Mouse (Mus musculus) neural tube, embryonic 14.5 days (tissue): Measurements from ENCODE around the gene Reep1. TPM values are rescaled to one million over a fixed set of nuclear protein-coding genes. Genes with fewer than 3 reads are reported as not detected.

Experiments
- ATAC-seq: fragments of 200-750 bp; cut with Nextera tagmentation; 2 replicates; pipeline ENCODE4 v1.8.0; 2017; ENCODE audit warnings: low read depth, mild to moderate bottlenecking, moderate TSS enrichment, moderate library complexity
- H3K27ac ChIP-seq: fragments of 300-500 bp; sonication (generic); 2 replicates; pipeline ENCODE4 v1.5.1; 2014; ENCODE audit warnings: low read depth, mild to moderate bottlenecking, control low read depth, low read length, moderate library complexity, mixed read lengths
- H3K27me3 ChIP-seq: fragments of 300-500 bp; sonication (generic); 2 replicates; pipeline ENCODE4 v1.6.1; 2014; ENCODE audit warnings: low read length; ENCODE audit not compliant: control insufficient read depth, insufficient read depth
- H3K36me3 ChIP-seq: fragments of 300-500 bp; sonication (generic); 2 replicates; pipeline ENCODE4 v1.6.1; 2014; ENCODE audit warnings: low read length, mixed read lengths; ENCODE audit not compliant: control insufficient read depth, insufficient read depth
- H3K4me1 ChIP-seq: fragments of 300-500 bp; sonication (generic); 2 replicates; pipeline ENCODE4 v1.6.1; 2014; ENCODE audit warnings: low read length; ENCODE audit not compliant: control insufficient read depth, insufficient read depth
- H3K4me2 ChIP-seq: fragments of 300-500 bp; sonication (generic); 2 replicates; pipeline ENCODE4 v1.6.1; 2014; ENCODE audit warnings: mild to moderate bottlenecking, low read depth, low read length, control low read depth
- H3K4me3 ChIP-seq: fragments of 300-500 bp; sonication (generic); 2 replicates; pipeline ENCODE4 v1.5.1; 2014; ENCODE audit warnings: low read depth, low read length, control low read depth, mixed read lengths
- H3K9ac ChIP-seq: fragments of 300-500 bp; sonication (generic); replicated peaks from 2 replicates; pipeline ENCODE4 v1.6.1; 2014; ENCODE audit warnings: low read depth, mild to moderate bottlenecking, control low read depth, low read length, mixed read lengths
- H3K9me3 ChIP-seq: fragments of 300-500 bp; sonication (generic); 2 replicates; pipeline ENCODE4 v1.6.1; 2016; ENCODE audit warnings: low read length; ENCODE audit not compliant: control insufficient read depth
- WGBS: fragments of 180-500 bp; shearing (Covaris S2); extraction: QIAGEN DNeasy Blood & Tissue Kit; methylation state at CpG from one replicate; pipeline ENCODE4 v1.1.7; 2014; 5-methylcytosine and 5-hydroxymethylcytosine counted together
- polyA plus RNA-seq: library from polyadenylated mRNA; unstranded; fragments of >200 nt; fragmentation: Nextera tagmentation; extraction: Ambion mirVana; gene quantifications from 2 replicates; pipeline ENCODE4 v1.2.1, GENCODE M21; 2014

Reep1 gene
- polyA plus RNA-seq, 1 experiment from 2014 or later: 332 TPM

- Histone ChIP-seq H3K9me3 (no peaks in the 10 kb centered on the region), H3K36me3 (peaks cover 33% of the 10 kb centered on the region), H3K27ac (no peak overlapping the region), H3K27me3 (no peaks in the 10 kb centered on the region), H3K4me2 (no peak overlapping the region), H3K4me1 (no peaks in the 10 kb centered on the region), H3K9ac (no peak overlapping the region), H3K4me3 (no peak overlapping the region)
- 89% methylated on average over 4 of the region's 4 CpGs for WGBS
- no peak for ATAC-seq
Measured at GRCm38 (mm10) chr6:71767761-71768160, 60.4 kb downstream of the Reep1 start.

GRCm38 (mm10) chr6:71769901-71770690, 62.7 kb downstream of the Reep1 start:
- WGBS: 75% methylated on average over 12 of the region's 12 CpGs
- H3K36me3 ChIP-seq: peaks cover 39% of the 10 kb centered on the region

GRCm38 (mm10) chr6:71770856-71771255, 63.5 kb downstream of the Reep1 start:
- H3K9ac ChIP-seq: no peak overlapping the region
- H3K9me3 ChIP-seq: no peaks in the 10 kb centered on the region
- WGBS: 98% methylated on average over 4 of the region's 4 CpGs
- H3K27me3 ChIP-seq: no peaks in the 10 kb centered on the region
- H3K4me3 ChIP-seq: no peak overlapping the region
- no peak overlapping the region for H3K27ac ChIP-seq
- H3K36me3 ChIP-seq: peaks cover 42% of the 10 kb centered on the region
- no peak for ATAC-seq
- H3K4me1 ChIP-seq: no peaks in the 10 kb centered on the region
- H3K4me2 ChIP-seq: no peak overlapping the region

More at GRCm38 (mm10) chr6:71769901-71770690, 62.7 kb downstream of the Reep1 start:
- no peaks in the 10 kb centered on the region for H3K9me3 ChIP-seq
- no peak for ATAC-seq
- H3K27ac ChIP-seq: no peak overlapping the region
- no peaks in the 10 kb centered on the region for H3K27me3 ChIP-seq
- no peak overlapping the region for H3K4me3 ChIP-seq
- no peak overlapping the region for H3K9ac ChIP-seq
- no peaks in the 10 kb centered on the region for H3K4me1 ChIP-seq
- no peak overlapping the region for H3K4me2 ChIP-seq

DNA sequence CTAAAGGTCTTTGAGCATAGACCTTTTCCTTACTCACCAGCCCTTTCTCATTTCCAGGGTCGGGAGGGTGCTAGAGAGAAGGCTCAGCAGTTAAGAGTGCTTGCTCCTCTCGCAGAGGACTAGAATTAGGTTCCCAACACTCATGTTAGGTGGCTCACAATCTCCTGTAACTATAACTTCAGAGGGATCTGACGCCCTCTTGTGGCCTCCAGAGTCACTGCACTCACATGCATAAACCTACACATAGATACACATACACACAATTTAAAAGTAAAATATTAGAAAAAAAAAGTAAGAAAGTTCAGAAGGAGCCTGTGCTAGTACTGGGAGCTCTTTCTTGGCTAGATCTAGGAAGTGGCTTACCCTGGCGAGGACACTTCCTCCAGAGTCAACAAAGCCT, 63.9 kb downstream of the Reep1 start:
- no peaks in the 10 kb centered on the region for H3K9me3 ChIP-seq
- 96% methylated on average over 4 of the region's 4 CpGs for WGBS
- H3K27me3 ChIP-seq: no peaks in the 10 kb centered on the region
- H3K27ac ChIP-seq: no peak overlapping the region
- H3K4me2 ChIP-seq: no peak overlapping the region
- H3K9ac ChIP-seq: no peak overlapping the region
- no peak overlapping the region for H3K4me3 ChIP-seq
- peaks cover 41% of the 10 kb centered on the region for H3K36me3 ChIP-seq
- no peaks in the 10 kb centered on the region for H3K4me1 ChIP-seq
- no peak for ATAC-seq

DNA sequence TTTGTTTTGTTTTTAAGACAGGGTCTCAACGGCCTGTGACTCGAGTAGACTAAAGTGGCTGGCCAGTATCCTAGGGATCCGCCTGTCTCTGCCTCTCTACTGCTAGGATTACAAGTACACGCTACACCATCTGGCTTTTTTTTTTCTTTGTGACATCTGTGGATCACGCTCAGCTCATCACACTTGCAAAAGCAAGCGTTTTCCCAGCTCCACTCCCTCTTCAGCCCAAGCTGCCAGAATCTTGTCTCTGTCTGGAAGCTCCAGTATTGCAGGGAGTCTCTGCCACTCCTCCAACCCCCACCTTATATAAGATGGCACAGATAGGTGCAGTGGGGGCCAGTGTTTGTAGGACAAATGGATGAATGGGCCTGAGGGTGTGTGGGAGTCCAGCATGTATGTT, 64.8 kb downstream of the Reep1 start:
- Histone ChIP-seq H3K27ac (no peak overlapping the region), H3K9ac (no peak overlapping the region), H3K4me2 (no peak overlapping the region), H3K36me3 (peaks cover 41% of the 10 kb centered on the region), H3K4me1 (no peaks in the 10 kb centered on the region), H3K9me3 (no peaks in the 10 kb centered on the region), H3K27me3 (no peaks in the 10 kb centered on the region), H3K4me3 (no peak overlapping the region)
- 76% methylated on average over 6 of the region's 6 CpGs for WGBS
- ATAC-seq: no peak

DNA sequence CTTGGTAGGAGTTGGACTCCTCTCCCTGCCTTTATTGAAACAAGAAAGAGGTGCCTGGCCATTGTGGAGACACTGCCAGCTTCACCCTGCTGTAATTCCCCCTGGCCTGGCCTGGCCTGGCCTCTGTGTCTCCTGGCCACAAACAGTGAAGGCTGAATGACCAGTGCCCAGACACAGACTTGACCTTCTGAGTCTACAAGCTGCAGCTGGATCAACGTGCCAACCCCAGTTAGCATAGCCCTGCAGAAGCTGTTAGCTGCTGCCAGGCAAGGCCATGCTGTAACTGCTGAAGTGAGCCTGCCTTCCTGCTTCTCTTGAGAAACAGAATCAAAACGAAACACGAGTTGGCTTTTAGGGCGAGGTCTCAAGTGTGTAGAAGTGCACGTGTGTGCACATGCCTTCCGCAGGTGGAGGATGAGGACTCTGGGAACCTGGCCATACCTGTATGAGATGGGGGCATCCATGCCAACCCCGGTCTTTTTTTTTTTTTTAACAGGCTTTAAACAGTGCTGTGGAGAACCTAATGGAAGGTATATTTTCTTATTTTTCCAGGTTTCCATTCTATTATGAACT, 65.4 kb downstream of the Reep1 start:
- 92% methylated on average over 7 of the region's 7 CpGs for WGBS
- Histone ChIP-seq H3K9me3 (no peaks in the 10 kb centered on the region), H3K27ac (no peak overlapping the region), H3K4me2 (no peak overlapping the region), H3K4me1 (no peaks in the 10 kb centered on the region), H3K4me3 (no peak overlapping the region), H3K9ac (no peak overlapping the region), H3K27me3 (no peaks in the 10 kb centered on the region), H3K36me3 (peaks cover 37% of the 10 kb centered on the region)
- no peak for ATAC-seq

DNA sequence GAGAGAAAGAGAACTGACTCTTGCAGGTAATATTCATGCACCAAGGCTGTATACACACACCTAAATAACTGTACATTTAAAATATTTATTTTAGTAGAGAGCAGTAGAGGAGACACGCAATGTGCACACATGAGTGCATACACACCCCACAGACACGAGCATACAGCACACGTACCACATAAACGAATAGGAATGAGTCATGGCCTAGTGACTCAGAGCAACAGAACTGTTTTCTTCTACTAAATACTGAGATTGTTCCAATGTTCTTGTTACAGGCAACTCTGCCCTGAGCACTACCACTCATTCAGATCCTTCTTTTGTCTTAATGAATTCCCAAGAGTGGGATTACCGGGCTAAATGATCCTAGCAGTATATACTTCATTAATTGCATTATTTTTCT, 70.7 kb downstream of the Reep1 start:
- no peaks in the 10 kb centered on the region for H3K9me3 ChIP-seq
- no peaks in the 10 kb centered on the region for H3K27me3 ChIP-seq
- H3K4me2 ChIP-seq: no peak overlapping the region
- H3K36me3 ChIP-seq: peaks cover 50% of the 10 kb centered on the region
- no peak; the same call in 1 of the 2 replicates for ATAC-seq
- no peaks in the 10 kb centered on the region for H3K4me1 ChIP-seq
- 83% methylated on average over 5 of the region's 5 CpGs for WGBS
- H3K27ac ChIP-seq: no peak overlapping the region
- H3K9ac ChIP-seq: no peak overlapping the region
- no peak overlapping the region for H3K4me3 ChIP-seq

- Histone ChIP-seq H3K36me3 (peaks cover 41% of the 10 kb centered on the region), H3K4me1 (no peaks in the 10 kb centered on the region), H3K4me2 (no peak overlapping the region), H3K4me3 (no peak overlapping the region), H3K9me3 (no peaks in the 10 kb centered on the region), H3K9ac (no peak overlapping the region), H3K27me3 (no peaks in the 10 kb centered on the region), H3K27ac (no peak overlapping the region)
- WGBS: 71% methylated on average over 2 of the region's 2 CpGs
- ATAC-seq: no peak
Measured at GRCm38 (mm10) chr6:71779831-71780230, 72.5 kb downstream of the Reep1 start.

DNA sequence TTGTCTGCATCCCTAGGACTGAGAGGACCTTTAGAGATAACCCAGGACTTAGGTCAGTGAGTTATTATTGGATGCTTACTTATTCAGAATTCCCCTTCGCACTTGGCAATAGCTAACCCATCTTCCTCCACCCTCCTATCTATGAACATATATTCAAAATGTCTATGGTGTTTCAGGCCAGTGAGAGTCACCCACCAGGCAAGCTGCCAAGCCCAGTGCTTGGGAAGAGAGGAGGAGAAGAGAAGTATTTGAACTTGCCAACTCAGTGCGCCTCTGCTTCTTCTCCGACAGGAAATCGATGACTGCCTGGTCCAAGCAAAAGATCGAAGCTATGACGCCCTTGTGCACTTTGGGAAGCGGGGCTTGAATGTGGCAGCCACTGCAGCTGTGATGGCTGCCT, 73.1 kb downstream of the Reep1 start:
- no peak overlapping the region for H3K27ac ChIP-seq
- peaks cover 36% of the 10 kb centered on the region for H3K36me3 ChIP-seq
- no peaks in the 10 kb centered on the region for H3K4me1 ChIP-seq
- no peak for ATAC-seq
- no peak overlapping the region for H3K9ac ChIP-seq
- no peaks in the 10 kb centered on the region for H3K9me3 ChIP-seq
- H3K4me3 ChIP-seq: no peak overlapping the region
- H3K27me3 ChIP-seq: no peaks in the 10 kb centered on the region
- 91% methylated on average over 7 of the region's 7 CpGs for WGBS
- no peak overlapping the region for H3K4me2 ChIP-seq
